Mouse (Mus musculus) intestine, embryonic 15.5 days (tissue): ENCODE data around the gene Zxdb. TPM values are rescaled to one million over a fixed set of nuclear protein-coding genes. Genes with fewer than 3 reads are reported as not detected.

Source experiments
- polyA plus RNA-seq: library from polyadenylated mRNA; unstranded; fragments of >200 nt; fragmentation: Nextera tagmentation; extraction: Ambion mirVana; gene quantifications from 2 replicates; pipeline ENCODE4 v1.2.1, GENCODE M21; 2015

Zxdb gene
- polyA plus RNA-seq, 1 experiment from 2014 or later = 1.6 TPM

Other genes starting within 250 kb of the Zxdb start
- 378 and 406 TPM in 2 replicates for gene Maged1, start 182.4 kb upstream of the Zxdb start, polyA plus RNA-seq
- 3.5 and 4.6 TPM in 2 replicates for gene Gspt2, start 88.5 kb upstream of the Zxdb start, polyA plus RNA-seq